Mouse (Mus musculus): Measurements from ENCODE around the gene Gm7980. TPM values are rescaled to one million over a fixed set of nuclear protein-coding genes. Genes with fewer than 3 reads are reported as not detected.
"Not testable (repeated sequence)": the region's sequence is repeated elsewhere in the genome, so short reads cannot be mapped to it uniquely, and the experiment has no call there.

The Gm7980 gene
- polyA plus RNA-seq (2015; fragmentation: Nextera tagmentation; extraction: Ambion mirVana), result not detected in 2 replicates

DNA sequence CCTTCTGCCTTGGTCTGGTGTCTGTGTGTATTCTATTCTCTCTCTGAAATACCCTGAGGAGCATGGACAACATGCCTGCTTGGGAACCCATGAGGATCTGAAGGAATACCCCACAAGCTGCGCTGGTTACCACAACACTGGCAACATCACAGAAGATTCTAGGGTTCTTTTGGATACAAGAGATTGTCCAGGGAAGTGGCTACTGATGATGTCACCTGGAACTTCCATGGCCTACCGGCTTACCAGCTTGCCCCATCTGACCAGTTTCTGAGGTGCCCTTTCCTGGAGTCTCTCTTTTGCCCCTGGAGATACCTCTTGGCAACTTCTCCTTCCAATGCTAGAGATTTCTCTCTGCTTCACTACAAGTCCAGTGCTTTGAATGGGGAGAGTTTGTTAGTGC lies at the start of gene Gm7980:
TSS of gene Gm7980 (minus strand) at position 101 of the 400 bp plus-strand sequence.
- H3K36me3 ChIP-seq; H3K27me3 ChIP-seq; H3K4me1 ChIP-seq (replicated peaks); ATAC-seq (ENCODE audit: low FRiP score, low read depth); H3K4me3 ChIP-seq; H3K27ac ChIP-seq (replicated peaks); H3K4me2 ChIP-seq; H3K9me3 ChIP-seq; H3K9ac ChIP-seq: not testable (repeated sequence)
- no CpG with 5 or more reads among the region's 2 CpGs for WGBS

DNA sequence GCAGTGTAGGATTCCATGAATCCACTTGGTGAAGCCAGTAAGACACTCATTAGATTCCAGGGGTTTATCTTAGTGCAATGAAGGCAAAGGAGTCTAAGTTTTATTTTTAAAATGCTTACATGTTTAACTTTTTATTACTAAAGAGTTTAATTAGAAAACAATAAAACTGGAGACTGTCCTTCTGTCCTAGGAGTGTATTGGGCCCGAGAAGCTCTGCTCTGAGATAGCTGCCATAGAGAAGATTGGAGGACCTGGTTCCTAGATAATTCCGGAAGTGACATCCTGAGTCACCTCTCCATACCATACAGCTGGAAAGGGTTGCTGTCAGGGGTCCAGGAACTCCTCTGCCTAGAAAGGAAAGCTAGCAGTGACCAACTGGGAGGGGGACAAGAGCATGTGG lies 36.6 kb upstream of the Gm7980 start, which contains the start of gene 1700024B05Rik:
TSS of gene 1700024B05Rik (plus strand) at position 301 of the 400 bp plus-strand sequence.
- not testable (repeated sequence) for H3K4me3 ChIP-seq; H3K9ac ChIP-seq; H3K9me3 ChIP-seq; H3K4me2 ChIP-seq; H3K27ac ChIP-seq (replicated peaks); H3K36me3 ChIP-seq; ATAC-seq (ENCODE audit: low FRiP score, low read depth); H3K27me3 ChIP-seq; H3K4me1 ChIP-seq (replicated peaks)
- WGBS, result 96% methylated on average over 2 of the region's 2 CpGs

DNA sequence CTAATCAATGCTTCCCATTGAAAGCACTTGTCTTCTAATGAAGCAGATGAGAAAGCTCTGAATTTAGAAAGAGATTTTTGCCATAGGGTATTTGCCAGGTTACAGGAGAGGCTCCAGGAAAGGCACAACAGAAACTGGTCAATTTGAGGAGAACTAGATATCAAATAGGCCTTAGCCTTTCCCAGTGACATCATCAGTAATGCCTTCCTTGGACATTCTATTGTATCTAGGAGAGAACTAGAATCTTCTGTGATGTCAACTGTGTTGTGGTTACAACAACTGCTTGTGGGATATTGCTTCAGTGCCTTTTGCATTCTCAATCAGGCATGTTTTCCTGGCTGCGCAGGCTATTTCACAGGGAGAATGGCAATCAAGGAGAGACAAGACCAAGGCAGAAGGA lies 17.6 kb upstream of the Gm7980 start, which contains the start of gene 1700049E17Rik1:
TSS of gene 1700049E17Rik1 (plus strand) at position 301 of the 400 bp plus-strand sequence.
- not testable (repeated sequence) for H3K4me2 ChIP-seq; H3K36me3 ChIP-seq; H3K9me3 ChIP-seq; ATAC-seq (ENCODE audit: low FRiP score, low read depth); H3K27ac ChIP-seq (replicated peaks); H3K9ac ChIP-seq; H3K4me1 ChIP-seq (replicated peaks); H3K27me3 ChIP-seq; H3K4me3 ChIP-seq
- no CpG with 5 or more reads among the region's 1 CpGs for WGBS

Other genes starting within 250 kb of the Gm7980 start
- not detected in 2 replicates for gene Gm8068, start 205.4 kb downstream of the Gm7980 start, polyA plus RNA-seq (2015; fragmentation: Nextera tagmentation; extraction: Ambion mirVana)
- gene Gm7929, start 156.7 kb downstream of the Gm7980 start, polyA plus RNA-seq (2015; fragmentation: Nextera tagmentation; extraction: Ambion mirVana), result not detected in 2 replicates
- not detected in 2 replicates for gene Gm47189, start 134.8 kb downstream of the Gm7980 start, polyA plus RNA-seq (2015; fragmentation: Nextera tagmentation; extraction: Ambion mirVana)
- not detected in 2 replicates for gene 1700049E17Rik1, start 17.7 kb upstream of the Gm7980 start, polyA plus RNA-seq (2015; fragmentation: Nextera tagmentation; extraction: Ambion mirVana)
- not detected in 2 replicates for gene 1700024B05Rik, start 36.7 kb upstream of the Gm7980 start, polyA plus RNA-seq (2015; fragmentation: Nextera tagmentation; extraction: Ambion mirVana)
- gene Gm6401, start 60.6 kb upstream of the Gm7980 start, polyA plus RNA-seq (2015; fragmentation: Nextera tagmentation; extraction: Ambion mirVana), result 0.14 TPM in 1 of 2 replicates, not detected in the other
- gene Gm3543, start 76.0 kb upstream of the Gm7980 start, polyA plus RNA-seq (2015; fragmentation: Nextera tagmentation; extraction: Ambion mirVana), result not detected in 2 replicates
- not detected in 2 replicates for gene Gm7951, start 210.1 kb upstream of the Gm7980 start, polyA plus RNA-seq (2015; fragmentation: Nextera tagmentation; extraction: Ambion mirVana)